Mouse (Mus musculus) lung, postnatal 10 days (tissue): Measurements from ENCODE around the gene Kcnh1.

ENCODE experiments used
- DNase-seq: peaks from one replicate; pipeline ENCODE4 v3.0.0; 2021

Kcnh1 gene

GRCm38 (mm10) chr1:192269911-192270310 is 79.3 kb downstream of the Kcnh1 start:
- no peak for DNase-seq

- DNase-seq: no peak
These were observed 87.3 kb downstream of the Kcnh1 start for GRCm38 (mm10) chr1:192277801-192278385.

- DNase-seq: no peak
These were observed 93.8 kb downstream of the Kcnh1 start for GRCm38 (mm10) chr1:192284340-192284739.

GRCm38 (mm10) chr1:192284950-192285349 is 94.4 kb downstream of the Kcnh1 start:
- no peak for DNase-seq

- no peak for DNase-seq
These were observed 97.9 kb downstream of the Kcnh1 start for GRCm38 (mm10) chr1:192288456-192288855.

- no peak for DNase-seq
These were observed 100.7 kb downstream of the Kcnh1 start for GRCm38 (mm10) chr1:192291286-192291685.

- no peak for DNase-seq
These were observed 102.8 kb downstream of the Kcnh1 start for GRCm38 (mm10) chr1:192293391-192293790.

GRCm38 (mm10) chr1:192293921-192294320 is 103.3 kb downstream of the Kcnh1 start:
- DNase-seq: no peak

- DNase-seq: no peak
These were observed 104.8 kb downstream of the Kcnh1 start for GRCm38 (mm10) chr1:192295243-192295860.

- no peak for DNase-seq
These were observed 105.3 kb downstream of the Kcnh1 start for GRCm38 (mm10) chr1:192295902-192296301.

GRCm38 (mm10) chr1:192297481-192298128 is 107.0 kb downstream of the Kcnh1 start:
- DNase-seq: no peak

GRCm38 (mm10) chr1:192300417-192300816 is 109.8 kb downstream of the Kcnh1 start:
- DNase-seq: peak; percentile 38

GRCm38 (mm10) chr1:192303615-192304014 is 113.0 kb downstream of the Kcnh1 start:
- DNase-seq: no peak

GRCm38 (mm10) chr1:192305155-192305554 is 114.6 kb downstream of the Kcnh1 start:
- no peak for DNase-seq

GRCm38 (mm10) chr1:192307055-192307454 is 116.5 kb downstream of the Kcnh1 start:
- DNase-seq: no peak

GRCm38 (mm10) chr1:192311298-192311697 is 120.7 kb downstream of the Kcnh1 start:
- no peak for DNase-seq

- DNase-seq: no peak
These were observed 121.4 kb downstream of the Kcnh1 start for GRCm38 (mm10) chr1:192311851-192312438.

GRCm38 (mm10) chr1:192312446-192312845 is 121.9 kb downstream of the Kcnh1 start:
- DNase-seq: no peak

- DNase-seq: no peak
These were observed 122.4 kb downstream of the Kcnh1 start for GRCm38 (mm10) chr1:192312998-192313397.

- no peak for DNase-seq
These were observed 123.0 kb downstream of the Kcnh1 start for GRCm38 (mm10) chr1:192313571-192313972.

GRCm38 (mm10) chr1:192314044-192314443 is 123.5 kb downstream of the Kcnh1 start:
- no peak for DNase-seq

GRCm38 (mm10) chr1:192315392-192316070 is 125.0 kb downstream of the Kcnh1 start:
- DNase-seq: no peak

GRCm38 (mm10) chr1:192324223-192324622 is 133.6 kb downstream of the Kcnh1 start:
- no peak for DNase-seq
